Mouse (Mus musculus) MEL-GATA-1-ER (cell line): ENCODE results near the gene Slc38a4.

Source experiments
- DNase-seq: peaks from one replicate; pipeline ENCODE4 v3.0.0-alpha.2; 2012; ENCODE audit warnings: low read depth; ENCODE audit errors: extremely low read depth

The Slc38a4 gene

GRCm38 (mm10) chr15:96972706-96973274 lies 83.0 kb downstream of the Slc38a4 start:
- DNase-seq, result no peak

- no peak for DNase-seq
Measured at GRCm38 (mm10) chr15:96971906-96972305, 83.8 kb downstream of the Slc38a4 start.

DNA sequence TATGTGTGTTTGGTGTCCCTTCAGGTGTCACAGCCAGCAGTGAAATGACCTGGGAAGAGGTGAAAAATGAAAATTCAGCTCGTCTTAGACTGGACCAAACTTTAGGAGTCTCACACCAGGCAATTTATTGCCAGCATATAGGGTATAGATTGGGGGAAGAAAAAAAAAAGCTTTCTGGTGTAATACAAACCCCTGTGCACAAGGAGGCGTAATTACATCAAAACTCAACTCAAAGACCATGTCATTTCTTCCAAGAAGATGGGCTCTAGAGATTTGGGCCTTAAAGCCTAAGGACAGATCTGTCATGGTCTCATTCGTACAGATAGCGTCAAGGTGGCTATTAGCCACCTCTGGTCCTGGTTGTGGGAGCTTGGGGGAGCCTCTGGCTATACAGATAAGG lies 86.0 kb downstream of the Slc38a4 start:
- DNase-seq, result no peak

DNA sequence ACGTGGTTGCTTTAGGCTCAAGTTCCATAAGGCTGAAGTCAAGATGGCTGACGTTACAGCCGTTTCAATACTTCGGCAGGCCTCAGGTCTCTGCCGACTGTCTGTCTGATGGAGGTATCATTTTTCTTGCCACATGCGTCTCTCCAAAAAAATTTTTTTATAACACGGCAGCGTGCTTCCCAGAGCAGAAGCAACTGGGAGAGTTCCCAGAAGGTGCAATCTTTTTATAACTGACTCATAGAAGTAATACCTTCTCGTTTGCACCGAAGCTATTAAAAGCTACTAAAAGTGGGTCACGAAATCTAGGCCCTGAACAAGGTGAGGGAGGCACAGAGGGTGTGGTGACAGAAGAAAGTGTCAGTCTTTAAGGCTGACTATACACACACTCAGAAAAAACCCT lies 87.0 kb downstream of the Slc38a4 start:
- no peak for DNase-seq

GRCm38 (mm10) chr15:96966326-96966725 lies 89.4 kb downstream of the Slc38a4 start:
- DNase-seq, result no peak

- no peak for DNase-seq
Measured at GRCm38 (mm10) chr15:96963735-96964134, 92.0 kb downstream of the Slc38a4 start.

DNA sequence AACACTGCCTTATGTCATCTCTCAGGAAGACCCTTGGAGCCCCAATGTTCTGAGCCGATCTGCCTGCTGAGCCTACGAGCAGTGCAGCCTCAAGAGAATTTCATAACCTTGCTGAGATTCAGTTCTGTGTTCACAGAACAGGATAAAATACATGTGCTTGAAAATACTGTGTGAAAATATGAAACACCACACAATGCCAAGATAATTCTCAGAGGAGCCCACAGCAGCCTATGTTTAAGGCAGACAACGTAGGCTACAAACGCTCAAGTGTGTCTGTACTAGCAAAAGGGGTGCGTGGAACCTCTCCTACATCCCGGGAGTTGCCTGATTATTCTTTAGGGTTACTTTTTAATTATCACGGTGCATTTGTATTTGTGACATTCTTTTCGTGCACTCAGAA lies 92.4 kb downstream of the Slc38a4 start:
- DNase-seq, result no peak

- DNase-seq, result no peak
Measured at GRCm38 (mm10) chr15:96960343-96960742, 95.4 kb downstream of the Slc38a4 start.

DNA sequence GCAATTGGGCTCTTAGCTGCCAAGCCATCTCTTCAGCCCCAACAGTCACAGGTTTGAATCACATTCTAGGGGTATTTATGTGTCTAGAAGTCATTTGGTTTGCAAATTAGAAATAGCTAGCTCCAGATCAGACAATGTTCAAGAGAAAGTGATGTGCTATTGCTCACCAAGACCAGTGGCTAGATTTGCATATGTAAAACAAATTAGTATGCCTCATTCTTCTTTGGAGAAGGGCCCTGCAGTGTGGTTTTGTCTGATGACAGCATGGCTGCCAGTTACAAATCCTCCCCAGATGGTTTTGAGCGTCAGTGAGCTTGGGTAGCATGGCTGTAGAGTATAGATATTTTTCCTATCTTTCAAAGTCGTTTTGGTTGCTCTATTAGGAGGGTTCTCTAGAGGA lies 96.5 kb downstream of the Slc38a4 start:
- no peak for DNase-seq

DNA sequence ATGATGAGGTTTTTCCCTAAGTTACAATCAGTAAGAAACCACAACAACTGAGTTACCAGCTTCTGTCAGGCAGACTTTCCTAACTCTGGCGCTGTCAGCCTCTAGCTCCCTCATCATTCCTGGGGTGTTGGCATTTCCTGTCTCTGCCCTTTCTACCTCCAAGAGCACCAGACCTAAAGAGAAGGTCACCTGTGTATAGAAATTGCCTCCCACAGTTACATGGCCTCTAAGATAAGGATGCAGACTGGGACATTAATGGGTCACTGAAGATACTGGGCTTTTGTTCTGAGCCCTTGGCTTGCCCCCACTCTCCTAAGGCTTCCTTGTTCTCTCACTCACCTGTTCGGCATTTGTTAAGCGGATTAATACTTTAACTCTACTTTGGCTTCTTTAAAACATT lies 99.1 kb downstream of the Slc38a4 start:
- no peak for DNase-seq

DNA sequence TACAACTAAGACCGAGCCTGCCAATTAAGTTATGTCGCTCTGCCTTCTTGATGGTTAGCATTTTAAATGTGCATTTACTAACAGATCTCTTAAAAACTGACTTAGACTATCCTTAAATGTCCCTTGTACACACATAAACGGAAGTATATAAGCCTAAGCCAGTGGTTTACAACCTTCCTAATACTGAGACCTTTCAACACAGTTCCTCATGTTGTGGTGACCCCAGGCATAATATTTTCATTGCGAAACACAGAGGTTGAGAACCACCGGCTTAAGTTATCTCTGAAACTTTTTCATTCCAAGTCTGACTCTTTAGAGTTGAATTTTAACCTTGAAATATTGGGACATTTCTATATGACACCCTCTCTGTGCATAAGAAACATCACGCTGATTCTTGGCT lies 101.4 kb downstream of the Slc38a4 start:
- no peak for DNase-seq

DNA sequence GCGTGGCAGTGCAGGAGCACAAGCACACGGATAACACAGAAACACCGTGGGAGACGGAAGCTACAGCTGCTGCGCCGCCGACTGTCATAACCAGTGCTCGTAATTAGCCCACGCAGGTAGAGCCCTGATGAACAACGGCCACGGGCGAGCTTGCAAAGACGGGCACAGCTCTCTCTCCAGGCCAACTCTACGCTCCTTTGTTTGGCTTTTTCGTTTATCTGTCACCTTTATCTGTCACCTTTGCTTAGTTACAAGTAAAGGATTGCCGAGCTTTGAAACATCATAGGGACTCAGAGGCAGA lies 101.9 kb downstream of the Slc38a4 start:
- no peak for DNase-seq

- DNase-seq, result no peak
Measured at GRCm38 (mm10) chr15:96953112-96953937, 102.4 kb downstream of the Slc38a4 start.

DNA sequence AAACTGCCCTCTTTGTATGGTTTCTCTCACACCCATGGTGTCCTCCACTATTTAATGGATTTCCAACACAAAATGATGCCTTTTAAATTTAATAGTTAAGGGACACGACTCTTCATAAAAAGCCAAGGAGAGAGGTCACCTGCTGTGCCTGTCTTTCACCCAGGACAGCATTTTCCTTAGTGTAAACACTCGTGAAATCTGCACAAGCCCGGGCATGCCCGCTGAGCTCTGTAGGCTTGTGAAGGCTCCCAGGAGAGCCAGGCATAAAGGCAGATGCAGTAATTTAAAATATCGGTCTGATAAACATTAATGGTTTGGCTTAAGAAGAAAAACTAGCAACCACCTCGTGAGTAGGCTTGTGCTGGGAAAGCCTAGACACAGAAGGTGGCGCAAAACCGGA lies 103.3 kb downstream of the Slc38a4 start:
- DNase-seq, result no peak

DNA sequence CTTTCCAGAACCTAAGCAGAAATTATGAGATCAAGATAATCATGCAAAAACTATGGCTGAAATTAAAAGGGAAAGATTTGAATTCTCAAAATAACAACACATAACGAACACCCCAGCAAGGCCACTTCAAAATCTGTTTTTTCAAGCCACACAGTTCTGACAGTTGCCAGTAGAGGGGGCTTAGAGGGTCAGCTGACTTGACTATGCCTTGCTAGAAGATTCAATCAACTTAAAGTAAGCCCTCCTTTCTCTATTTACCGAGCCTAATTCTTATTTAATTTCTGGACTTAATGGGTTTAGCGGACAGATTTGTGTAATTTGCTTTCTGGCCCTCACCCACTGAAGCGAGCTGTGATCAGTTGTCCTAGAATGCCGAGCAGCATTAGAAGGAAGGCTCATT lies 104.0 kb downstream of the Slc38a4 start:
- no peak for DNase-seq

GRCm38 (mm10) chr15:96948471-96948870 lies 107.3 kb downstream of the Slc38a4 start:
- no peak for DNase-seq
